25 mouse cellular contexts compared by ENCODE assay signal in genomic region chr15:11026801-11027561, GRCm38 (mm10). TPM values are rescaled to one million over a fixed set of nuclear protein-coding genes. Genes with fewer than 3 reads are reported as not detected.
DNase-seq lines count a peak whose midpoint lies in the region; ATAC-seq and TF ChIP-seq lines count a peak whose summit lies in the region.
"Had no signal": no experiment of that assay in that cellular context is flagged by ENCODE, and none has a peak within 500 bp of the region (broad histone marks: within the 10 kb centered on the region; RNA-seq: fewer than 3 reads in every experiment).

No protein-coding gene starts in this region.

- H3K27me3 ChIP-seq in intestine, postnatal 0 days (replicated peaks; ENCODE audit: control insufficient read depth, insufficient read depth, low read length): no peaks in the 10 kb centered on the region
- no peaks in the 10 kb centered on the region for H3K27me3 ChIP-seq in kidney, embryonic 16.5 days (ENCODE audit: insufficient read depth, low read length)
- H3K27me3 ChIP-seq in liver, embryonic 15.5 days: no peaks in the 10 kb centered on the region
- H3K27me3 ChIP-seq: embryonic facial prominence, embryonic 15.5 days; forebrain, embryonic 15.5 days; limb, embryonic 12.5 days; midbrain, embryonic 12.5 days; neural tube, embryonic 15.5 days had no signal

- H3K4me1 ChIP-seq in intestine, postnatal 0 days (replicated peaks; ENCODE audit: control insufficient read depth, insufficient read depth, low read length): no peaks in the 10 kb centered on the region
- H3K4me1 ChIP-seq in kidney, embryonic 16.5 days (ENCODE audit: insufficient read depth, low read length): peaks cover 5% of the 10 kb centered on the region; the same call in 1 of the 2 replicates
- no peaks in the 10 kb centered on the region; the same call in 1 of the 2 replicates for H3K4me1 ChIP-seq in liver, embryonic 15.5 days (replicated peaks)
- H3K4me1 ChIP-seq: embryonic facial prominence, embryonic 15.5 days; forebrain, embryonic 15.5 days; heart, embryonic 13.5 days; midbrain, embryonic 12.5 days; neural tube, embryonic 15.5 days had no signal

- no peak for TF ChIP-seq CTCF in intestine, postnatal 0 days (IDR thresholded peaks at IDR 0.05; ENCODE audit: low read depth)

- 34% methylated on average over 4 of the region's 4 CpGs for WGBS in intestine, postnatal 0 days
- WGBS in kidney, embryonic 16.5 days: 61% methylated on average over 4 of the region's 4 CpGs
- WGBS in liver, embryonic 15.5 days (ENCODE audit: insufficient replicate concordance): 34% methylated on average over 4 of the region's 4 CpGs

- no peak overlapping the region for H3K9ac ChIP-seq in intestine, postnatal 0 days (ENCODE audit: low read depth, low read length)
- H3K9ac ChIP-seq in kidney, embryonic 16.5 days (replicated peaks; ENCODE audit: low read length): no peak overlapping the region
- no peak overlapping the region for H3K9ac ChIP-seq in liver, embryonic 15.5 days
- H3K9ac ChIP-seq: embryonic facial prominence, embryonic 15.5 days; forebrain, embryonic 15.5 days; heart, embryonic 13.5 days; limb, embryonic 12.5 days; lung, embryonic 14.5 days; midbrain, embryonic 12.5 days; neural tube, embryonic 15.5 days had no signal

- no peak overlapping the region for H3K4me2 ChIP-seq in intestine, postnatal 0 days (replicated peaks; ENCODE audit: low read depth)
- no peak overlapping the region for H3K4me2 ChIP-seq in kidney, embryonic 16.5 days (replicated peaks; ENCODE audit: low read depth, low read length)
- H3K4me2 ChIP-seq in liver, embryonic 15.5 days: no peak overlapping the region
- H3K4me2 ChIP-seq: embryonic facial prominence, embryonic 15.5 days; forebrain, embryonic 15.5 days; heart, embryonic 13.5 days; limb, embryonic 12.5 days; lung, embryonic 14.5 days; midbrain, embryonic 12.5 days; neural tube, embryonic 15.5 days had no signal

- ATAC-seq in intestine, postnatal 0 days: 0 out of 2 replicates have a peak, but pooled peaks have one; percentile 19
- peak; percentile 69; the same call in 1 of the 2 replicates for ATAC-seq in kidney, embryonic 16.5 days (ENCODE audit: low FRiP score, low TSS enrichment)
- peak; percentile 77 for ATAC-seq in liver, embryonic 15.5 days (ENCODE audit: insufficient read depth)
- ATAC-seq in activated CD4-positive, CD25-positive, alpha-beta regulatory T cell, adult 4 months: no peak
- ATAC-seq: forebrain, embryonic 15.5 days had no signal

- no peaks in the 10 kb centered on the region for H3K36me3 ChIP-seq in intestine, postnatal 0 days (ENCODE audit: control insufficient read depth, insufficient read depth)
- no peaks in the 10 kb centered on the region for H3K36me3 ChIP-seq in kidney, embryonic 16.5 days (ENCODE audit: insufficient read depth, low read length)
- no peaks in the 10 kb centered on the region for H3K36me3 ChIP-seq in liver, embryonic 15.5 days (replicated peaks)
- H3K36me3 ChIP-seq: embryonic facial prominence, embryonic 15.5 days; forebrain, embryonic 15.5 days; heart, embryonic 13.5 days; limb, embryonic 12.5 days; midbrain, embryonic 12.5 days; neural tube, embryonic 15.5 days had no signal

- no peaks in the 10 kb centered on the region for H3K9me3 ChIP-seq in intestine, postnatal 0 days (ENCODE audit: control insufficient read depth)
- no peaks in the 10 kb centered on the region for H3K9me3 ChIP-seq in kidney, embryonic 16.5 days (ENCODE audit: low read length)
- no peaks in the 10 kb centered on the region for H3K9me3 ChIP-seq in liver, embryonic 15.5 days (replicated peaks)
- H3K9me3 ChIP-seq: embryonic facial prominence, embryonic 15.5 days; forebrain, embryonic 15.5 days; heart, embryonic 13.5 days; limb, embryonic 12.5 days; midbrain, embryonic 12.5 days; neural tube, embryonic 15.5 days had no signal

- DNase-seq in kidney, adult 11 months: peak; percentile 32
- DNase-seq in kidney, postnatal 4 days: no peak
- DNase-seq in left cerebral cortex, adult 18-20 months (ENCODE audit: low spot score in 2 of 2): no peak
- DNase-seq in heart, adult 9 months (ENCODE audit: low spot score in 2 of 2): no peak
- DNase-seq: adrenal gland, postnatal 25 days; cerebellum, adult 9-10 months; gastrocnemius, postnatal 10 days; heart, adult 18-20 months; heart, postnatal 14 days; lung, embryonic 14.5 days; right cerebral cortex, adult 18-20 months had no signal

- no peak overlapping the region for H3K27ac ChIP-seq in intestine, postnatal 0 days (ENCODE audit: low read depth, low read length)
- peak overlapping the region; percentile 93 for H3K27ac ChIP-seq in kidney, embryonic 16.5 days (ENCODE audit: low read length)
- peak overlapping the region; percentile 77 for H3K27ac ChIP-seq in liver, embryonic 15.5 days (replicated peaks)
- H3K27ac ChIP-seq: embryonic facial prominence, embryonic 15.5 days; forebrain, embryonic 15.5 days; heart, embryonic 13.5 days; limb, embryonic 12.5 days; midbrain, embryonic 12.5 days; neural tube, embryonic 15.5 days had no signal

- no peak overlapping the region for H3K4me3 ChIP-seq in intestine, postnatal 0 days (ENCODE audit: low read depth, low read length)
- no peak overlapping the region for H3K4me3 ChIP-seq in kidney, embryonic 16.5 days (ENCODE audit: low read length)
- H3K4me3 ChIP-seq in liver, embryonic 15.5 days (replicated peaks): no peak overlapping the region
- H3K4me3 ChIP-seq: embryonic facial prominence, embryonic 15.5 days; forebrain, embryonic 15.5 days; heart, embryonic 13.5 days; limb, embryonic 12.5 days; midbrain, embryonic 12.5 days; neural tube, embryonic 15.5 days had no signal

RNA-seq across cellular contexts. Expression of gene Rxfp3, which starts 10.8 kb away (rescaled TPM):
- polyA plus RNA-seq in intestine, postnatal 0 days (2015; fragmentation: Nextera tagmentation; extraction: Ambion mirVana): 0.05 and 0.12 TPM in 2 replicates
- 0.33 and 0.37 TPM in 2 replicates for polyA plus RNA-seq in kidney, embryonic 16.5 days (2015; fragmentation: Nextera tagmentation; extraction: Ambion mirVana)
- polyA plus RNA-seq in liver, embryonic 15.5 days (2015; fragmentation: Nextera tagmentation; extraction: Ambion mirVana): 0.03 TPM in 1 of 2 replicates, not detected in the other
- 1 to 10 TPM; 2.5 to 3.6 TPM for total RNA-seq in left cerebral cortex, adult 18-20 months (2021)
- not detected for polyA plus RNA-seq in activated CD4-positive, CD25-positive, alpha-beta regulatory T cell, adult 4 months (2017; shearing (Covaris generic))
- total RNA-seq: adrenal gland, postnatal 25 days; megakaryocyte, adult 5-6 weeks had no signal
- polyA plus RNA-seq: testis, adult 2 months had no signal

RNA-seq across cellular contexts. Expression of gene Slc45a2, which starts 26.5 kb away (rescaled TPM):
- polyA plus RNA-seq in intestine, postnatal 0 days (2015; fragmentation: Nextera tagmentation; extraction: Ambion mirVana): not detected in 2 replicates
- polyA plus RNA-seq in kidney, embryonic 16.5 days (2015; fragmentation: Nextera tagmentation; extraction: Ambion mirVana): 0.05 TPM in 1 of 2 replicates, not detected in the other
- 0.02 TPM in 1 of 2 replicates, not detected in the other for polyA plus RNA-seq in liver, embryonic 15.5 days (2015; fragmentation: Nextera tagmentation; extraction: Ambion mirVana)
- under 1 TPM in 1 of 2 experiments, not detected in 1; 0.12 TPM for total RNA-seq in left cerebral cortex, adult 18-20 months (2021)
- polyA plus RNA-seq in activated CD4-positive, CD25-positive, alpha-beta regulatory T cell, adult 4 months (2017; shearing (Covaris generic)): not detected
- total RNA-seq: adrenal gland, postnatal 25 days; gastrocnemius, postnatal 10 days; heart, adult 18-20 months; heart, postnatal 14 days; layer of hippocampus, postnatal 14 days; left cerebral cortex, postnatal 14 days; megakaryocyte, adult 5-6 weeks had no signal
- polyA plus RNA-seq: forebrain, embryonic 15.5 days; heart, embryonic 13.5 days; lung, embryonic 14.5 days; neural tube, embryonic 15.5 days had no signal

RNA-seq across cellular contexts. Expression of gene Adamts12, which starts 37.6 kb away (rescaled TPM):
- polyA plus RNA-seq in intestine, postnatal 0 days (2015; fragmentation: Nextera tagmentation; extraction: Ambion mirVana): 0.70 and 1.1 TPM in 2 replicates
- polyA plus RNA-seq in kidney, embryonic 16.5 days (2015; fragmentation: Nextera tagmentation; extraction: Ambion mirVana): 3.6 and 3.8 TPM in 2 replicates
- 0.35 and 0.39 TPM in 2 replicates for polyA plus RNA-seq in liver, embryonic 15.5 days (2015; fragmentation: Nextera tagmentation; extraction: Ambion mirVana)
- total RNA-seq in left cerebral cortex, adult 18-20 months (2021): under 1 TPM; 0.19 to 0.28 TPM
- polyA plus RNA-seq in activated CD4-positive, CD25-positive, alpha-beta regulatory T cell, adult 4 months (2017; shearing (Covaris generic)): under 1 TPM in 1 of 2 experiments, not detected in 1; 0.08 TPM
- total RNA-seq: megakaryocyte, adult 5-6 weeks had no signal

RNA-seq across cellular contexts. Expression of gene Amacr, which starts 45.4 kb away (rescaled TPM):
- 17.7 and 18.1 TPM in 2 replicates for polyA plus RNA-seq in intestine, postnatal 0 days (2015; fragmentation: Nextera tagmentation; extraction: Ambion mirVana)
- 37.1 and 44.4 TPM in 2 replicates for polyA plus RNA-seq in kidney, embryonic 16.5 days (2015; fragmentation: Nextera tagmentation; extraction: Ambion mirVana)
- polyA plus RNA-seq in liver, embryonic 15.5 days (2015; fragmentation: Nextera tagmentation; extraction: Ambion mirVana): 19.1 and 26.1 TPM in 2 replicates
- 10 to 100 TPM; 11.6 to 12.4 TPM for total RNA-seq in left cerebral cortex, adult 18-20 months (2021)
- 1 to 10 TPM; 2.4 to 2.9 TPM for polyA plus RNA-seq in activated CD4-positive, CD25-positive, alpha-beta regulatory T cell, adult 4 months (2017; shearing (Covaris generic))
